ENCODE assay signal across 9 mouse cellular contexts in the genomic region with DNA sequence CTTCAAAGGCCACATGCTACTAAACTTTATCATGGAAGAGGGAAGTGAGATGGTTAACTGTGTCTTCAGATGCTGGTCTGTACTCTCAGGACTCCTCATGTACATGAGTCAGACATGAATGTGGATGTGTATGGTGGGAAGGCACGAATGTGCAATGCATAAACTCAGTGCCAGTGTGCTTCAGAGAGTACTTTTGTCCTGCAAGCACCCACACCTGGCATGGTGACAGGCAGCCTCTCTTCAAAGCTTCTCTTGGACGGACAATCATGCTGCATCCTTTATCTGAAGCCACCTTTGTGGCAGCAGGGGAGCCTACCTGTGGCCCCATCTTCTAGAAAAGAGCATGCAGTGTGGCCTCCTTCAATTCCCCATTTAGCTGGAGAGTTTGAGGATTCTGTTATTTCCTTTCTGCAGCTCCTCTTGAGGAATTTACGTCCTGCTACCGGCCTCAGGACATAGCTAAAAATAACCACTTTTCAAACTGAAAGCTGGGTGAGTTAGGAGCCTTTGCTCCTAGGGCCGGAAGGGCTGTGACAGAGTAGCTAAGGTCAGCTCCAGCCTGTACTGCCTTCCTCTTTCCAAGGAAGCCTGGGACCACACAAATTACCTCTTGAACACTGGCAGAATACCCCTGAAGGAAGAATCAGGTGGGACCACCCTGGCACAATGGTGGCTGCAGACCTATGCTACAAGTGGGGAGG. TPM values are rescaled to one million over a fixed set of nuclear protein-coding genes. Genes with fewer than 3 reads are reported as not detected.
DNase-seq lines count a peak whose midpoint lies in the region; ATAC-seq and TF ChIP-seq lines count a peak whose summit lies in the region.
"Had no signal": no experiment of that assay in that cellular context is flagged by ENCODE, and none has a peak within 500 bp of the region (broad histone marks: within the 10 kb centered on the region; RNA-seq: fewer than 3 reads in every experiment).

No protein-coding gene starts in this region.

- peaks cover 7% of the 10 kb centered on the region; the same call in 1 of the 2 replicates for H3K36me3 ChIP-seq in hindbrain, postnatal 0 days (ENCODE audit: insufficient read depth, low read length)
- peaks cover 25% of the 10 kb centered on the region for H3K36me3 ChIP-seq in hindbrain, embryonic 14.5 days (replicated peaks; ENCODE audit: control insufficient read depth, insufficient read depth)
- no peaks in the 10 kb centered on the region for H3K36me3 ChIP-seq in liver, embryonic 11.5 days (ENCODE audit: control insufficient read depth, insufficient read depth, low read length)
- H3K36me3 ChIP-seq in thymus, adult 2 months (ENCODE audit: control insufficient read depth, insufficient read depth, low read length): no peaks in the 10 kb centered on the region

- TF ChIP-seq CTCF in hindbrain, postnatal 0 days (IDR thresholded peaks at IDR 0.05; ENCODE audit: low read depth): no peak
- no peak for TF ChIP-seq CTCF in thymus, adult 2 months (IDR thresholded peaks at IDR 0.05; ENCODE audit: borderline replicate concordance, control insufficient read depth, extremely low read depth, insufficient read depth, low read length, poor library complexity)

- no peaks in the 10 kb centered on the region for H3K9me3 ChIP-seq in hindbrain, postnatal 0 days (ENCODE audit: low read length)
- H3K9me3 ChIP-seq in hindbrain, embryonic 14.5 days (ENCODE audit: control insufficient read depth, low read length): no peaks in the 10 kb centered on the region
- H3K9me3 ChIP-seq in liver, embryonic 11.5 days (ENCODE audit: control insufficient read depth, low read length): no peaks in the 10 kb centered on the region

- peaks cover 4% of the 10 kb centered on the region; the same call in 1 of the 2 replicates for H3K4me1 ChIP-seq in hindbrain, postnatal 0 days (ENCODE audit: insufficient read depth, low read length)
- peaks cover 24% of the 10 kb centered on the region for H3K4me1 ChIP-seq in hindbrain, embryonic 14.5 days (replicated peaks; ENCODE audit: control insufficient read depth, insufficient read depth, low read length)
- no peaks in the 10 kb centered on the region for H3K4me1 ChIP-seq in liver, embryonic 11.5 days (replicated peaks; ENCODE audit: control insufficient read depth, insufficient read depth, low read length)
- no peaks in the 10 kb centered on the region for H3K4me1 ChIP-seq in thymus, adult 2 months (replicated peaks; ENCODE audit: control insufficient read depth, insufficient read depth, low read length)

- DNase-seq in hindbrain, postnatal 0 days (ENCODE audit: low spot score): no peak
- no peak for DNase-seq in hindbrain, embryonic 14.5 days (ENCODE audit: low spot score)
- DNase-seq in right cerebral cortex, postnatal 14 days: peak; percentile 32
- DNase-seq in right cerebral cortex, postnatal 25 days: no peak
- DNase-seq in kidney, adult 8-10 months: peak; percentile 42 to 58
- no peak for DNase-seq in embryo, embryonic 9.5 days (ENCODE audit: extremely low spot score)
- DNase-seq in liver, embryonic 11.5 days (ENCODE audit: low spot score): no peak
- no peak for DNase-seq in thymus, adult 2 months
- DNase-seq: midbrain, embryonic 14.5 days had no signal

- no peak for TF ChIP-seq POLR2A in thymus, adult 2 months (IDR thresholded peaks at IDR 0.05; ENCODE audit: control insufficient read depth, extremely low read depth, insufficient read depth, low read length, poor library complexity)

- 62% methylated on average over 5 of the region's 5 CpGs for WGBS in hindbrain, postnatal 0 days
- 74% methylated on average over 5 of the region's 5 CpGs for WGBS in hindbrain, embryonic 14.5 days
- WGBS in liver, embryonic 11.5 days: 48% methylated on average over 5 of the region's 5 CpGs
- WGBS in thymus, adult 2 months: 47% methylated on average over 5 of the region's 5 CpGs

- H3K4me2 ChIP-seq in hindbrain, postnatal 0 days (ENCODE audit: low read depth, low read length): no peak overlapping the region
- no peak overlapping the region for H3K4me2 ChIP-seq in hindbrain, embryonic 14.5 days (replicated peaks)
- H3K4me2 ChIP-seq in liver, embryonic 11.5 days: no peak overlapping the region

- H3K27ac ChIP-seq in hindbrain, postnatal 0 days: peak overlapping the region; percentile 4; the same call in 1 of the 2 replicates
- no peak overlapping the region for H3K27ac ChIP-seq in hindbrain, embryonic 14.5 days
- H3K27ac ChIP-seq in liver, embryonic 11.5 days (ENCODE audit: low read depth, low read length): no peak overlapping the region
- no peak overlapping the region; the same call in 1 of the 2 replicates for H3K27ac ChIP-seq in thymus, adult 2 months (ENCODE audit: control insufficient read depth, insufficient read depth, low read length)

- H3K27me3 ChIP-seq in hindbrain, postnatal 0 days (ENCODE audit: insufficient read depth, low read length): no peaks in the 10 kb centered on the region
- no peaks in the 10 kb centered on the region for H3K27me3 ChIP-seq in hindbrain, embryonic 14.5 days (ENCODE audit: control insufficient read depth, insufficient read depth, low read length)
- no peaks in the 10 kb centered on the region for H3K27me3 ChIP-seq in liver, embryonic 11.5 days (replicated peaks; ENCODE audit: control insufficient read depth, insufficient read depth, low read length)
- H3K27me3 ChIP-seq in thymus, adult 2 months (ENCODE audit: control insufficient read depth, insufficient read depth, low read length): no peaks in the 10 kb centered on the region

- ATAC-seq in hindbrain, postnatal 0 days: no peak
- no peak for ATAC-seq in hindbrain, embryonic 14.5 days (ENCODE audit: low FRiP score)
- ATAC-seq in liver, embryonic 11.5 days (replicated peaks; ENCODE audit: low FRiP score): no peak

- H3K4me3 ChIP-seq in hindbrain, postnatal 0 days (ENCODE audit: low read length): no peak overlapping the region
- H3K4me3 ChIP-seq in hindbrain, embryonic 14.5 days (replicated peaks; ENCODE audit: low read length): no peak overlapping the region
- no peak overlapping the region for H3K4me3 ChIP-seq in liver, embryonic 11.5 days (ENCODE audit: low read depth, low read length)
- H3K4me3 ChIP-seq in thymus, adult 2 months (ENCODE audit: control insufficient read depth, insufficient read depth, low read length): no peak overlapping the region

- H3K9ac ChIP-seq in hindbrain, postnatal 0 days (replicated peaks; ENCODE audit: low read length): no peak overlapping the region
- H3K9ac ChIP-seq in hindbrain, embryonic 14.5 days: no peak overlapping the region
- no peak overlapping the region for H3K9ac ChIP-seq in liver, embryonic 11.5 days (ENCODE audit: low read depth, low read length)

RNA-seq across cellular contexts. Expression of gene Plxna2, which starts 23.7 kb away (rescaled TPM):
- 48.2 and 52.0 TPM in 2 replicates for total RNA-seq in hindbrain, postnatal 0 days (2014; rRNA removed)
- polyA plus RNA-seq in hindbrain, postnatal 0 days (2015; fragmentation: Nextera tagmentation; extraction: Ambion mirVana): 11.1 and 11.7 TPM in 2 replicates
- 44.4 and 48.3 TPM in 2 replicates for polyA plus RNA-seq in hindbrain, embryonic 14.5 days (2014; fragmentation: Nextera tagmentation; extraction: Ambion mirVana)
- polyA plus RNA-seq in liver, embryonic 11.5 days (2014; fragmentation: Nextera tagmentation; extraction: Ambion mirVana): 4.8 and 4.9 TPM in 2 replicates
- polyA plus RNA-seq in thymus, adult 2 months (2012; rRNA removed): 3.2 and 4.0 TPM in 2 replicates

Comparison
In these comparisons a context has a peak if more than half of its experiments do, and no peak if none do; other contexts are left out.
1. DNase-seq: peak in right cerebral cortex, postnatal 14 days (single experiment) and kidney, adult 8-10 months (2 of 2); none in hindbrain, postnatal 0 days (single experiment), hindbrain, embryonic 14.5 days (single experiment), right cerebral cortex, postnatal 25 days (single experiment), embryo, embryonic 9.5 days (single experiment), liver, embryonic 11.5 days (single experiment) and thymus, adult 2 months (single experiment).